Comparison of ENCODE assay signal across 14 mouse cellular contexts in genomic region chr16:89958030-89958429, GRCm38 (mm10).
"Had no signal": no experiment of that assay in that cellular context is flagged by ENCODE, and none has a peak within 500 bp of the region (broad histone marks: within the 10 kb centered on the region; RNA-seq: fewer than 3 reads in every experiment).

No protein-coding gene starts in this region.

- H3K4me3 ChIP-seq: liver, embryonic 13.5 days; lung, embryonic 15.5 days; midbrain, embryonic 12.5 days; neural tube, embryonic 13.5 days had no signal

- H3K36me3 ChIP-seq: liver, embryonic 13.5 days; lung, embryonic 15.5 days; neural tube, embryonic 13.5 days had no signal

- DNase-seq: kidney, adult 8-10 months; kidney, postnatal 25 days; layer of hippocampus, adult 9-11 months; liver; liver, embryonic 13.5 days; liver, postnatal 0 days; lung, postnatal 14 days; right cerebral cortex, postnatal 14 days; thymus, adult 18-20 months; thymus, postnatal 14 days had no signal

- H3K9me3 ChIP-seq: liver, embryonic 13.5 days; lung, embryonic 15.5 days; midbrain, embryonic 12.5 days; neural tube, embryonic 13.5 days had no signal

- H3K9ac ChIP-seq: liver, embryonic 13.5 days; liver, postnatal 0 days; lung, embryonic 15.5 days; midbrain, embryonic 12.5 days; neural tube, embryonic 13.5 days had no signal

- ATAC-seq: liver, postnatal 0 days; midbrain, embryonic 16.5 days had no signal

- H3K4me2 ChIP-seq: liver, embryonic 13.5 days had no signal

- H3K27ac ChIP-seq: liver, embryonic 13.5 days; lung, embryonic 15.5 days; midbrain, embryonic 12.5 days; neural tube, embryonic 13.5 days had no signal
